Mouse (Mus musculus) bone marrow macrophage, adult 2 months (primary cell): Measurements from ENCODE around the gene Grb10. TPM values are rescaled to one million over a fixed set of nuclear protein-coding genes. Genes with fewer than 3 reads are reported as not detected.

Source experiments
- H3K27ac ChIP-seq: 2 replicates; pipeline ENCODE4 v1.5.1; 2012; ENCODE audit warnings: low read depth, low read length; ENCODE audit not compliant: insufficient read depth
- H3K4me1 ChIP-seq: 2 replicates; pipeline ENCODE4 v1.6.1; 2012; ENCODE audit warnings: low read length; ENCODE audit not compliant: control insufficient read depth, insufficient read depth
- H3K4me3 ChIP-seq: 2 replicates; pipeline ENCODE4 v1.5.1; 2012; ENCODE audit warnings: mild to moderate bottlenecking, low read length, moderate library complexity; ENCODE audit not compliant: insufficient read depth
- CTCF ChIP-seq: IDR thresholded peaks from 2 replicates; pipeline ENCODE4 v1.5.1; 2012; ENCODE audit warnings: low read depth, mild to moderate bottlenecking, low read length, moderate library complexity
- POLR2A ChIP-seq: IDR thresholded peaks from 2 replicates; pipeline ENCODE4 v1.6.1; 2012; ENCODE audit warnings: mild to moderate bottlenecking, low read depth, low read length, borderline replicate concordance
- polyA plus RNA-seq: library from polyadenylated mRNA; stranded (reverse); fragments of >200 nt; gene quantifications from 2 replicates; pipeline ENCODE4 v1.2.4, GENCODE M21; 2012; ENCODE audit not compliant: missing spikeins, insufficient read depth, insufficient read length

The Grb10 gene
- polyA plus RNA-seq, 1 experiment = 0.74 TPM

DNA sequence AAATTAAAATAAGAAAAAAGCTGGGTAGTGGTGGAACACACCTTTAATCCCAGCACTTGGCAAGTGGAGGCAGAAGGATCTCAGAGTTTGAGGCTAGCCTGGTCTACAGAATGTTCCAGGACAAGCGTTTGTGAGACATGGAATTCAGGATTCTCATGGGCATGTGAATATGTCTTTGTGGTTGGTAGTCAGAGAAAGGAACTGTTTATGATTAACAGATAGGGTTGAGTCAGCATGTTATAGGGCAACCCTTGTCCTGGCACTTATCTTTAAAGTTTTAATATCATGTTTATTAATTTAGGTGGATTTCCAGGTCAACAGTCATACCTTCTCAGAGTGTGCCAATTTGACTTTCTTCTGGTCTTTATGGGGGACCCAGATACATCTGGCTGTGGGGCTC, 144.7 kb downstream of the Grb10 start:
- no peak for TF ChIP-seq CTCF
- TF ChIP-seq POLR2A = no peak
- peaks cover 4% of the 10 kb centered on the region; the same call in 1 of the 2 replicates for H3K4me1 ChIP-seq
- H3K27ac ChIP-seq = no peak overlapping the region
- no peak overlapping the region for H3K4me3 ChIP-seq

DNA sequence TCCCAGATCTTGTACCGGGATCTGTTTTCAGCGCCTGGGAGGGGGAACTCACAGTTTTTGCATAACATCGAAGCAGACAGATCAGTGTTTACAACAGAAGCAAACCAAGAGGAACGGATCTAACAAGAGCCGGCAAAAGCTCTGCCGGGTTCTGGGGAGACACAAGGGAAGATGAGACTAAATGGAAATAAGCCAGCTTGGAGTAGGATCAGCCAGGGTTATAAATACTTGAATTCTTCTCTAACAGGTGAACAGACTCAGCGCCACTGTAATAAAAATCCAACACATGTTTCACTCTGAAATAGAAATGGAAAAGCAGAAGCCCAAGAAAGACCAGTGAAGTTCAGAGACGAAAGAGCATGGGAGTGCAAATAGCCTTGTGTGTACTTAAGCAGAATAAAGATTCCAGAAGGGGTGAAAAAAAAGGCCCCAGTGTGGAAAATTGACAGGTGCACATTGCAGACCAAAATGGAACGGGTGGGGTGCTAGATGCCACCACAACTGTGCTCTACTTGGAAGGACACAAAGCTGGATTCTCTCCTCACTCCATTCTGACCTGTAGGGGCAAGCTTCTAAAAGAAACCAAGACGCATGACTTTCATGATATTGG, 145.4 kb downstream of the Grb10 start:
- H3K4me3 ChIP-seq = no peak overlapping the region
- no peak overlapping the region for H3K27ac ChIP-seq
- no peak for TF ChIP-seq POLR2A
- TF ChIP-seq CTCF = no peak
- peaks cover 8% of the 10 kb centered on the region for H3K4me1 ChIP-seq

DNA sequence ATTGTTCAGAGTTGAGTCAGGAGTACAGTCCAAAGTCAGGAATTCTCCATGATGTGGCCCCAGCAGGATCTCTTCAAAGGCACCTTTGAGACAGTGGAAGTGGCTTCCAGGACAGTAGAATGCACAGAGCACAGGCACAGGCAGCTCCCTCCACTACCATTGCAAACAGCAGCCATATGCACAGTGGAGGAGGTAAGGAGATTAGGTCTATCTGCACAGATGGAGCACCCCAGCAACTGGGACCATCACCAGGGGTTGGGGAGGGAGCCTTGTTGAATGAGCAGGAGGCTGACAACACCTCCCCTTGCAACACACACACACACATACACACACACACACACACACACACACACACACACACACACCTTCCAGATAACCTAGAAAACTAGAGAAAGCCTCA, 146.7 kb downstream of the Grb10 start:
- Histone ChIP-seq H3K4me3 (no peak overlapping the region), H3K4me1 (peaks cover 15% of the 10 kb centered on the region), H3K27ac (no peak overlapping the region)
- TF ChIP-seq CTCF (no peak), POLR2A (no peak)

DNA sequence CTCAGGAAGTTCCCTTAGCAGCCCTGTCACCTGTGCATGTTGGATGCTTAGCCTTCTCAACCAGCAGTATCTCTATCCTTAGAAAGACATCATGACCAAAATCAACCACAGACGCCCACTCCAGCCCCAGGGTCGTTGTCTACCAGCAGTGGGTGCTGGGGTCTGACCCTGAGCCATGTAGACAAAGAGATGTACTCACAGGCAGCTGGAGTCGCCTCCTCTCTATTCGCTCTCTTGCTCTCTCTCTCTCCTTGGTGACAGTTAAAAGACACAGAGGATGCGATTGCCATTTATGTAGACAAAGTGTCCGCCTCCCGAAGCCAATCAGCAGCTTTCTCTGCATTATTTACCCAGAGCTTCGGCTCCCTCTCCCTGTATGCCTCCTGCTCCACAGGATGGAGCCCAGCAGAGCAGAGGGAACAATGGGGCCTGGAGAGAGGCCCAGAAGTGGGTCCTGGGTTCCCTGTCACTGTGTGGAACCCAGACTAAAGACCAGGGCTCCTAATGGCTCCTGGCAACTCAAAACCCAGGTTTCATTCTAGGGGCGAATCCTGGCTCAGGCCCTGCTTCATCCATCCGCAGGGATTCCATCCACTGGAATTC, 148.2 kb downstream of the Grb10 start:
- Histone ChIP-seq H3K4me3 (no peak overlapping the region), H3K27ac (no peak overlapping the region), H3K4me1 (peaks cover 25% of the 10 kb centered on the region)
- TF ChIP-seq POLR2A (no peak), CTCF (no peak)

DNA sequence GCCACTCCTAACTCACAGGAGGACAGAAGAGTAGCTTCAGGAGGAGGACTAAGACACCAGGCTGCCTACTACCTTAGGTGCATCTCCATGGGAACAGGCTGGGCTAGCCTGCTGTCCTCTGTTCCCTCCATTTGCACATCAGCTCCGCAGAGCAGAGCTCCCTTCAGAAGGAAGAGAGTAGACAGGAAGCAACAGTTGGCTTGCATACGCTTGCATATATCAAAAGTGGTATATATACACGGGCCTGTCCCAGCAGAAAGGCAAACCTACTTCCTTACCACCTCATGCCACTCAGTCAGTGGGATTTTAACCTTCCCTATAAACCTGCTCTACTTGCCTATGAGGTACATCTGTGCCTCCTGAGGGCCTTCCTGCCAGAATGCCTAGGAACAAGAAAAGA, 149.8 kb downstream of the Grb10 start:
- peaks cover 25% of the 10 kb centered on the region for H3K4me1 ChIP-seq
- TF ChIP-seq CTCF (no peak), POLR2A (no peak)

DNA sequence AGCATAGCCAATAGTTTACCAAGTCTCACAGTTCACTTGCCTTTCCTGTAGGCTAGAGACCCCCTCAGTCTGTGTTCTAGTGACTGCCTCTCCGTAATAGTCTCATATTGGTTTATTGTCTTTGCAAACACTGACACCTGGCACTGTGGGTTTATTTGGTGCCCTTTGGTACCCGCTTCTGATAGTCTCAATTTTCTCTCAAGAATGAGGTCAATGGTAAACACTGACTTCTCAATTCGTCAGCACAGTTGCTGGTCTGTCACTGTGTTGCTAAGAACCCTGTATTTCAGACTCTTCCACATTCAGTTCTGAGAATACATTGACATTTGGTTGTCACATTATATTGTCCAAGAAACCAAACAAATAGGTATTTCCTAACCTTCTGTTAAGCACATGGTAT, 150.4 kb downstream of the Grb10 start:
- Histone ChIP-seq H3K27ac (no peak overlapping the region), H3K4me3 (no peak overlapping the region), H3K4me1 (peaks cover 25% of the 10 kb centered on the region)
- TF ChIP-seq CTCF (no peak), POLR2A (no peak)

More for the DNA sequence above, 149.8 kb downstream of the Grb10 start:
- no peak overlapping the region for H3K4me3 ChIP-seq
- H3K27ac ChIP-seq = no peak overlapping the region

DNA sequence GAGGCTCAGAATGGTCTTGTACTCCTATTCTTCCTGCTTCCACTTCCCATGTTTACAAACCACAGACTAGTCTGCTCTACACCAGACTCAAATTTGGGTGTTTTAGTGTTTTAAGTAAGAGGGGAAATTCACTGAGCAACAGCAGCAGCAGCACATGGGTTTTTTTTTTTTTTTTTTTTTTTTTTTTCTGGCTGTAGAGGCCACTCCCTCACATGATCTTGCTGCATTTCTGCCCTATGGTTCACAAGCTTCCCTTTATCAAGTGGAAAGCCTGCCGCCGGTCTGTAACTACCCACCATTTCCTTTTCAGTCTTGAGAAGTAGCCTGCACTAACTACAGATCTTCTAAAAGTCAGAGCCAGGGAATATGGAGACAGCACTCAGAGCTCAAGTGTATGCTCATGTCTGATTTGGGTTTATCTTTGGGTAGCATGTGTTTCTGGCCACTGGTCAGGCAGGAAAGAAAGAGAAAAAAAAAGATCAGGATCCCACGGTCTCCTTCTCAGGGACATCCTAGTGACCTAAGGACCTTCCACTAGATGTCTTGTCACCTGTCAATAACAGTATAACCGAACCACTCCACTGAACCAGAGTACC, 152.0 kb downstream of the Grb10 start:
- TF ChIP-seq CTCF (no peak), POLR2A (no peak)
- Histone ChIP-seq H3K4me1 (peaks cover 25% of the 10 kb centered on the region), H3K4me3 (no peak overlapping the region), H3K27ac (peak overlapping the region; percentile 69)

DNA sequence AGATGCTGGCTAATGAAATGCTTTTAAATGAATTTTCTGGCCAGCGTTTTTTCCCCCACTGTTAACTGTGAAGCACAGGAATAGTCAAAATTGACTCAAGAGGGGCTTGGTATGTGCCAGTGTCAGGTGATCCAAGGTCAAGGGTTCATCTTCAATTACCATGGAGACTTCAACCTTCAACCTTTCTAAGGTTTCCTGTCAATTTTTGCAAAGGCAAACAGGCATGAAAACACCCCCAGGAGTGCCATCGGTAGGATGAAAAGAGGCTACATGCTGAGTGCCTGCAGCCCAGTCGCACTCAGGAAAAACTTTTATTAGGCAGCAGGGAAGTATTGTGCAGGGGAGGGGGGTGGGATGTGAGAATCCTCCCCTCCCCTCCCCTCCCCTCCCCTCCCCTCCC, 152.6 kb downstream of the Grb10 start:
- H3K4me1 ChIP-seq = peaks cover 25% of the 10 kb centered on the region
- peak overlapping the region; percentile 11; the same call in 1 of the 2 replicates for H3K27ac ChIP-seq
- no peak overlapping the region for H3K4me3 ChIP-seq
- TF ChIP-seq POLR2A (no peak), CTCF (no peak)

DNA sequence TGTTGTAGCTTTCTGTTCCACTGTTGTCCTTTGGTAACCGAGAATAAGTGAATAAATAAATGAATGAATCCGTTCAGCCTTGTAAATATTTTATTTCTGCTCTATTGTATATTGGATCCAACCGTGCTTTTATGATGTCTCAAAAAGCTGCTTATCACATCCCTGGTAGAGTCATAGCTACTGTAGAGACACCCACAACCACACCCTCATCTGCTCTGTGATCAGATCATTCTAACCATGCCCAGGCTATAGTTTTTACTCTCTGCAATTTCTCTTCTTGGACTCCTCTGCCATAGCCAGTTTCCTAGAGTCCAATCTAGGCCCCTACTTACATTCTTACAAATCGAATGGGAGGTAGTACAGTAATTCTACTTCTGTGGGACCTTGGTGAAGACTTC, 153.2 kb downstream of the Grb10 start:
- peaks cover 25% of the 10 kb centered on the region for H3K4me1 ChIP-seq
- no peak overlapping the region for H3K4me3 ChIP-seq
- TF ChIP-seq CTCF = no peak
- no peak for TF ChIP-seq POLR2A
- no peak overlapping the region for H3K27ac ChIP-seq

DNA sequence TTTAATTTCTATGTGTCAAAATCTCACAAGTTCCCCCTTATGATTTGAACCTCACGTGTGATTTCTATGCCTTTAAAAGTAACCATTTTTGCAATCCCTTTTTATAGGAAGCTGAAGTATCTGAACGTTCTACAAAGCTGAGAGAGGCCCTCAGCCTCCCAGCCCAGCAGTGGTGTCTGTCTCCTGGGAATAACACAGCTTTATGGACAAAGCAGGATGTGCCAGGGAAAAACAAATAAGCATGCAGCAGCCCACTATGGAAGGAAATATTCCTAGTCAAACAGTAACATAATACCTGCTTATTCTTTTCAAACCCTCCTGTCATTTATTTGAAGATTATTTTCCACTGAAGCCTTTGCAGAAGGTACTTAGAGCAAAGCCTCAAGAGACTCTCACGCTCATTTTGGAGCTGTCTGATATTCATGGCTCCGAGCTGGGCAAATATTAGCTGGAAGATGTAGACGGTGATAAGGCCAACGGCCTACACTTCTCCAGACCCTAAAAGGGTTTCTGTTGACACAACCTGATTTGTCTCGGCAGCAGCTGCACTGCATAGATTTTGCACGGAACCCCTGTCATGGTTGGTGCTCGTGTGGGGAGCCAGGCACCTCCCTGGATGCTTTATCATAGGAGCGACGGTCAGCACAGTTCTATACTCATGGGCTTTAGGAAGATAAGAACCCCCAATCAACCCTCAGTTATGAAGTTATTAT, 153.8 kb downstream of the Grb10 start:
- Histone ChIP-seq H3K4me3 (no peak overlapping the region), H3K27ac (no peak overlapping the region), H3K4me1 (peaks cover 25% of the 10 kb centered on the region)
- TF ChIP-seq CTCF (no peak), POLR2A (no peak)
